Mouse (Mus musculus) midbrain, embryonic 12.5 days (tissue): ENCODE data around the gene Ciao2b. TPM values are rescaled to one million over a fixed set of nuclear protein-coding genes. Genes with fewer than 3 reads are reported as not detected.

Experiments used
- ATAC-seq: fragments of 200-750 bp; cut with Nextera tagmentation; 2 replicates; pipeline ENCODE4 v1.8.0; 2017; ENCODE audit warnings: low read depth, moderate TSS enrichment, moderate library complexity; ENCODE audit not compliant: low FRiP score
- H3K27ac ChIP-seq: fragments of 300-500 bp; sonication (generic); replicated peaks from 2 replicates; pipeline ENCODE4 v1.5.1; 2016; ENCODE audit warnings: mild to moderate bottlenecking
- H3K27me3 ChIP-seq: fragments of 300-500 bp; sonication (generic); 2 replicates; pipeline ENCODE4 v1.6.1; 2016; ENCODE audit warnings: mild to moderate bottlenecking
- H3K36me3 ChIP-seq: fragments of 300-500 bp; sonication (generic); 2 replicates; pipeline ENCODE4 v1.6.1; 2016
- H3K4me1 ChIP-seq: fragments of 300-500 bp; sonication (generic); 2 replicates; pipeline ENCODE4 v1.6.1; 2016
- H3K4me2 ChIP-seq: fragments of 300-500 bp; sonication (generic); replicated peaks from 2 replicates; pipeline ENCODE4 v1.6.1; 2016; ENCODE audit warnings: mild to moderate bottlenecking, moderate library complexity
- H3K4me3 ChIP-seq: fragments of 300-500 bp; sonication (generic); 2 replicates; pipeline ENCODE4 v1.5.1; 2016; ENCODE audit warnings: mild to moderate bottlenecking
- H3K9ac ChIP-seq: fragments of 300-500 bp; sonication (generic); replicated peaks from 2 replicates; pipeline ENCODE4 v1.6.1; 2016; ENCODE audit warnings: mild to moderate bottlenecking, moderate library complexity
- H3K9me3 ChIP-seq: fragments of 300-500 bp; sonication (generic); 2 replicates; pipeline ENCODE4 v1.6.1; 2016; ENCODE audit warnings: mild to moderate bottlenecking
- WGBS: fragments of 180-500 bp; shearing (Covaris S2); methylation state at CpG from one replicate; pipeline ENCODE4 v1.1.7; 2016; 5-methylcytosine and 5-hydroxymethylcytosine counted together
- polyA plus RNA-seq: library from polyadenylated mRNA; unstranded; fragments of >200 nt; fragmentation: Nextera tagmentation; extraction: Ambion mirVana; gene quantifications from 2 replicates; pipeline ENCODE4 v1.2.1, GENCODE M21; 2016

Ciao2b gene
- polyA plus RNA-seq, 1 experiment from 2014 or later, result 107 TPM

DNA sequence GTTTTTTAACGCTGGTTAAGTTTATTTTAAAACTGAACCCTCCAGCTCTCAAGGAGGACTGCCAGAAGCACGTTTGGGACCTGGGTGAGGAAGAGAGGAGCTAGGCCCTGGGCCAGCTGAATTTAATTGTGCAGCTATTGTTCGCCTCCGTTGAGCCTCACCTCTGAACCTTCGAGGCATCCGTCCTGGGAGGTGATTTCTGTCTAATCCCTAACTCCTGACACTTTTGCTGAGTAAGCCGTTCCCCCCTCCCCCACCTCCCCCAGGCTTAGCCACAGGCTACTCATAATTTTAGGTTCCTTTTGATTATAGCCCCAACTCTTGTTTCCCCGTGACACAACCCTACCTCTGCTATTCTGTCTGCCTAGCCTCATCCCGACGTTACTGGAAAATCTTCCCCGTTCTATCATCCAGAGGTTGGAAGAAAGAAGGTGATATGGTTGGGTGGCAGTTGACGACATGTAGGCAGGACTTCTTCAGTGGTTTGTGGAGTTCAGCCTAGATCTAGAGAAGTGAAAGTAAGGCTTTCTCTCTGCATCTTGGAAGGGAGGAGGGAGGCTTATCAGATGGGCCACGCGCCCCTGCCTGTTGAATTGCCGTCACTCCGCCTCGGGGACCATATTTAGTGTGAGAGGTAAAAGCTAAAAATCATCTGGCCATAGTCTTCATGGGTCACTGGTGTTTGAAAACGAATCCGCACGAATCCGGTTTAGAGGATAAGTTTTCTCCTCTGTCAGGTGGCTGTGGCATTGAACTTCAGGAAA lies 45.8 kb downstream of the Ciao2b start:
- Histone ChIP-seq H3K36me3 (peaks cover 31% of the 10 kb centered on the region), H3K4me2 (no peak overlapping the region), H3K4me3 (no peak overlapping the region), H3K9me3 (no peaks in the 10 kb centered on the region), H3K4me1 (0 out of 2 replicates have a peak, but pooled peaks cover 8% of the 10 kb centered on the region), H3K27me3 (peaks cover 2% of the 10 kb centered on the region; the same call in 1 of the 2 replicates), H3K9ac (no peak overlapping the region), H3K27ac (no peak overlapping the region)
- ATAC-seq, result no peak
- 87% methylated on average over 21 of the region's 21 CpGs for WGBS

DNA sequence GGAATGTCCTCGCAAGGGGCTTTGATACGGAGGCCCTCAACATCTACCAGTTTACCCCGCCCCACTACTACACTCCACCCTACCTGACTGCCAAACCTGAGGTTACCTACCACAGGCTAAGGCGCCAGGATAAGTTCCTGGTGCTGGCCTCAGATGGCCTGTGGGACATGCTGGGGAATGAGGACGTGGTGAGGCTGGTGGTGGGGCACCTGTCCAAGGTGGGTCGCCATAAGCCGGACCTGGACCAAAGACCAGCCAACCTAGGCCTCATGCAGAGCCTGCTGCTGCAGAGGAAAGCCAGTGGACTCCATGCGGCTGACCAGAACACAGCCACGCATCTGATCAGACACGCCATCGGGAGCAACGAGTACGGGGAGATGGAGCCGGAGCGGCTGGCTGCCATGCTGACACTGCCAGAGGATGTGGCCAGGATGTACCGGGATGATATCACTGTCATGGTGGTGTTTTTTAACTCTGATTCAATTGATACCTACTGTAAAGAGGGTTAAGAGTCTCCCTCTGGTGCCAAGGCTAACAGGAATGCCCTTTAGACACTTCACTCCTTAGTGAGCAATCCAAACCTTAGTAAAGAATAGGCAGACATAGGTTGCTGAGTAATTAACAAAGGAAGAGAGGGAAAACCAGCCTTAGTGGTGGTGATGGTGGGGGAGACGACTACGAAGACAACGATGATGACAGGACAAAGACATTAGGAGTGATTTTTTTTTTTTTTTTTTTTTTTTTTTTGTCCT lies 47.0 kb downstream of the Ciao2b start:
- no peaks in the 10 kb centered on the region for H3K27me3 ChIP-seq
- H3K9ac ChIP-seq, result no peak overlapping the region
- H3K9me3 ChIP-seq, result no peaks in the 10 kb centered on the region
- no peak overlapping the region for H3K27ac ChIP-seq
- no peak overlapping the region for H3K4me2 ChIP-seq
- H3K36me3 ChIP-seq, result peaks cover 31% of the 10 kb centered on the region
- peaks cover 11% of the 10 kb centered on the region; the same call in 1 of the 2 replicates for H3K4me1 ChIP-seq
- WGBS, result 92% methylated on average over 19 of the region's 19 CpGs
- ATAC-seq, result no peak
- no peak overlapping the region for H3K4me3 ChIP-seq

DNA sequence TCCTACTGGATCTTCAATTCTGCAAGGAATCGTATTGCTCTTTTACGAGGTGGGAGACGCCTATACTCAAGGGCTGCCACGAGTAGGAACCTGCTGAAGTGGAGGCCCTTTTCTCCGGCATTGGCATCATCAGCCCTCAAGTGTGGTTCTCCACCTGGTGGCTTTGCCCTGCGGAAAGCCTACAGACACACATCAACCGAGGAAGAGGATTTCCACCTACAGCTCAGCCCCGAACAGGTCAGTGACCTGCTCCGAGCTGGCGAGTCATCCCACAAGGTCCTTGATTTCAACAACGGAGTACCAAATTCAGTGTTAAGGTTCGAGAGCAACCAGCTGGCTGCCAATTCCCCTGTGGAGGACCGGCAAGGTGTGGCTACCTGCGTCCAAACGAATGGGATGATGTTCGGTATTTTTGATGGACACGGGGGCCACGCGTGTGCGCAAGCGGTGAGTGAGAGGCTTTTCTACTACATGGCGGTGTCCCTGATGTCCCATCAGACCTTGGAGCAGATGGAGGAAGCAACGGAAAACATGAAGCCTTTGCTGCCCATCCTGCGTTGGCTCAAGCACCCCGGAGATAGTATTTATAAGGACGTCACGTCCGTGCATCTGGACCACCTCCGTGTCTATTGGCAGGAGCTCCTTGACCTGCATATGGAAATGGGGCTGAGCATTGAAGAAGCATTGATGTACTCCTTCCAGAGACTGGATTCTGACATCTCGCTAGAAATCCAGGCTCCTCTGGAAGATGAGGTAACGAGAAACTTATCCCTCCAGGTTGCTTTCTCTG lies 48.0 kb downstream of the Ciao2b start:
- Histone ChIP-seq H3K36me3 (peaks cover 31% of the 10 kb centered on the region), H3K27me3 (no peaks in the 10 kb centered on the region), H3K4me2 (no peak overlapping the region), H3K9me3 (no peaks in the 10 kb centered on the region), H3K27ac (no peak overlapping the region), H3K4me3 (no peak overlapping the region), H3K9ac (no peak overlapping the region), H3K4me1 (peaks cover 11% of the 10 kb centered on the region; the same call in 1 of the 2 replicates)
- WGBS, result 95% methylated on average over 31 of the region's 31 CpGs
- ATAC-seq, result no peak

- H3K27ac ChIP-seq, result no peak overlapping the region
- WGBS, result 62% methylated on average over 6 of the region's 6 CpGs
- H3K4me2 ChIP-seq, result peak overlapping the region; percentile 86
- H3K9ac ChIP-seq, result no peak overlapping the region
- peaks cover 31% of the 10 kb centered on the region for H3K36me3 ChIP-seq
- H3K27me3 ChIP-seq, result no peaks in the 10 kb centered on the region
- no peak for ATAC-seq
- H3K4me1 ChIP-seq, result peaks cover 11% of the 10 kb centered on the region; the same call in 1 of the 2 replicates
- no peaks in the 10 kb centered on the region for H3K9me3 ChIP-seq
- H3K4me3 ChIP-seq, result no peak overlapping the region
Measured at GRCm38 (mm10) chr8:104592566-104592965, 49.2 kb downstream of the Ciao2b start.

DNA sequence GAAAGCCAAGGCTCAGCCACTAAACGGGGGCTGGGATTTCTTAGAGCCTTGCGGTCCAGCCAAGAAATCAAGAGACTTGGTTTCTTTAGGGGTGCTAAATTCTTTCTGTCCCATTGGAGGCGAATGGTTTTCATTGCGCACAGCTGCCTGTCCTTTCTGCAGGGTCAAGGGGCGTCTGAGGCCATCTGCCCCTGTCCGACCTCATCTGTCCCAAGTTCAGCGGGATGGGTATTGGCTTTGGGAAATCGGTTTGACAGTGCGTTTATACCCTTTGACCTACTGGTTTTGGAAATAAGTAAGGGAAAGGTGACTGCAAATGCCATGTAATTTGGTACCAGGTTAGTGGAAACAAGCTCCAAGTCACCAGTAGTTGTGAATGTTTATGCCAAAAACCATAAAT lies 49.9 kb downstream of the Ciao2b start:
- Histone ChIP-seq H3K4me3 (peak overlapping the region; percentile 76), H3K27ac (peak overlapping the region; percentile 80; the same call in 1 of the 2 replicates), H3K9me3 (no peaks in the 10 kb centered on the region), H3K4me1 (peaks cover 11% of the 10 kb centered on the region; the same call in 1 of the 2 replicates), H3K27me3 (no peaks in the 10 kb centered on the region), H3K36me3 (peaks cover 31% of the 10 kb centered on the region), H3K4me2 (peak overlapping the region; percentile 86), H3K9ac (peak overlapping the region; percentile 78)
- ATAC-seq, result no peak
- 3% methylated on average over 9 of the region's 9 CpGs for WGBS

GRCm38 (mm10) chr8:104591133-104591834 lies 50.5 kb downstream of the Ciao2b start, which contains the start of gene Pdp2:
Pdp2 (plus strand) TSS chr8:104591451.
- ATAC-seq, result peak; percentile 97
- Histone ChIP-seq H3K4me3 (peak within 1 kb of the TSS; percentile 76), H3K9ac (peak within 1 kb of the TSS; percentile 78), H3K4me2 (peak within 1 kb of the TSS; percentile 86), H3K9me3 (no peaks in the 10 kb centered on the region), H3K36me3 (peaks cover 26% of the 10 kb centered on the region), H3K27ac (peak within 1 kb of the TSS; percentile 80), H3K27me3 (no peaks in the 10 kb centered on the region), H3K4me1 (peaks cover 11% of the 10 kb centered on the region; the same call in 1 of the 2 replicates)
- under 1% methylated on average over 37 of the region's 44 CpGs for WGBS

GRCm38 (mm10) chr8:104590284-104590683 lies 51.5 kb downstream of the Ciao2b start:
- Histone ChIP-seq H3K27me3 (no peaks in the 10 kb centered on the region), H3K4me1 (peaks cover 11% of the 10 kb centered on the region; the same call in 1 of the 2 replicates), H3K9me3 (no peaks in the 10 kb centered on the region; the same call in 1 of the 2 replicates), H3K4me2 (no peak overlapping the region), H3K9ac (no peak overlapping the region), H3K4me3 (no peak overlapping the region), H3K36me3 (peaks cover 18% of the 10 kb centered on the region), H3K27ac (no peak overlapping the region)
- no peak for ATAC-seq
- 90% methylated on average over 3 of the region's 3 CpGs for WGBS

Other genes with a start within 250 kb of the Ciao2b start
- 2.0 and 2.5 TPM in 2 replicates for gene Cmtm4, start 246.2 kb downstream of the Ciao2b start, polyA plus RNA-seq
- gene Dync1li2, start 198.9 kb downstream of the Ciao2b start, polyA plus RNA-seq, result 132 TPM in 2 replicates
- 0.20 and 0.32 TPM in 2 replicates for gene Terb1, start 132.1 kb downstream of the Ciao2b start, polyA plus RNA-seq
- 118 and 130 TPM in 2 replicates for gene Nae1, start 107.3 kb downstream of the Ciao2b start, polyA plus RNA-seq
- 1.5 and 1.6 TPM in 2 replicates for gene Car7, start 107.3 kb downstream of the Ciao2b start, polyA plus RNA-seq
- gene Pdp2, start 50.5 kb downstream of the Ciao2b start, polyA plus RNA-seq, result 14.7 and 15.8 TPM in 2 replicates
- gene Cdh16, start 17.6 kb downstream of the Ciao2b start, polyA plus RNA-seq, result not detected in 2 replicates
- gene Rrad, start 10.6 kb downstream of the Ciao2b start, polyA plus RNA-seq, result 1.9 and 2.8 TPM in 2 replicates
- gene Ces2a, start 92.0 kb upstream of the Ciao2b start, polyA plus RNA-seq, result not detected in 2 replicates
- gene Ces2b, start 189.6 kb upstream of the Ciao2b start, polyA plus RNA-seq, result 0.10 and 0.12 TPM in 2 replicates
- not detected in 2 replicates for gene Ces2c, start 205.1 kb upstream of the Ciao2b start, polyA plus RNA-seq